Mouse (Mus musculus): ENCODE results near the gene Prss36.

GRCm38 (mm10) chr7:127927726-127928125, 18.8 kb downstream of the Prss36 start:
- TF ChIP-seq POLR2A (IDR thresholded peaks at IDR 0.05; ENCODE audit: extremely low read depth, insufficient read depth, low read length) (no peak), CTCF (IDR thresholded peaks at IDR 0.05; ENCODE audit: low read depth, low read length) (no peak)
